Mouse (Mus musculus): ENCODE measurements around the gene Fam19a3.

- no peak for TF ChIP-seq POLR2A (IDR thresholded peaks at IDR 0.05; ENCODE audit: insufficient read length, low read depth)
- no peak for TF ChIP-seq MYOD1 (IDR thresholded peaks at IDR 0.05; ENCODE audit: control insufficient read depth in 1 of 3, insufficient read length in 2 of 3, low read depth in 2 of 3)
- no peak for TF ChIP-seq USF1 (IDR thresholded peaks at IDR 0.05; ENCODE audit: low read depth)
- TF ChIP-seq POLR2AphosphoS2 (IDR thresholded peaks at IDR 0.05; ENCODE audit: insufficient read length, low read depth): no peak
- TF ChIP-seq TCF12 (IDR thresholded peaks at IDR 0.05; ENCODE audit: insufficient read depth, poor library complexity, severe bottlenecking): no peak
- TF ChIP-seq MAX (IDR thresholded peaks at IDR 0.05; ENCODE audit: low read depth): no peak
- TF ChIP-seq REST (IDR thresholded peaks at IDR 0.05; ENCODE audit: insufficient read depth, insufficient read length): no peak
- TF ChIP-seq E2F4 (IDR thresholded peaks at IDR 0.05; ENCODE audit: insufficient read depth): no peak
- TF ChIP-seq SRF (IDR thresholded peaks at IDR 0.05; ENCODE audit: control insufficient read depth, insufficient read length, low read depth): no peak
- no peak for TF ChIP-seq MYOG (IDR thresholded peaks at IDR 0.05; ENCODE audit: control insufficient read depth in 1 of 3, insufficient read depth in 1 of 3, insufficient read length in 2 of 3, low read depth in 2 of 3)
These were observed 52.3 kb downstream of the Fam19a3 start for GRCm38 (mm10) chr3:104729270-104729839.
